Mouse (Mus musculus): ENCODE results near the gene Orai3.

DNA sequence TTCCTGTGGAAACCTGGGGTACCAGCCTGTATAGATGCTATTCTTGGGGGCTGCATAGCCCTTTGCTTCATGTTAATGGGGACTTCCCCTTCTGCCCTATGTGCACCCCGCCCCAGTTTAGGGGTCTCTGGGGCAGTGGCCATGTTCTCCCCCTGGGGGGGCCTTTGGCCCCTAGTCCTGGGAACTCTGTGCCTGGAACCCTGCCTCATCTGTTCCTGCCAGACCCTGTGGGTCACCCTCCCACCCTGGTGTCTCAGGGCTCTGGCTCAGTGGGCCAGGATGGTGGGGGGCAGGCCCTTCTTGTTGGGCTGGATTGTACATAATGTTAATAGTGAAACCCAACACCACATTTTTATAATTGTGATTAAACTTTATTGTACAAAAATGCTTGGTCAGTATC is 30.1 kb downstream of the Orai3 start:
- TF ChIP-seq EP300 (IDR thresholded peaks at IDR 0.05; ENCODE audit: insufficient read depth, low read depth, low read length) (no peak), CTCF (IDR thresholded peaks at IDR 0.05) (no peak)

Measured in heart, adult 2 months (tissue).